Mouse (Mus musculus): Measurements from ENCODE around the gene Il1rapl1.

Il1rapl1 gene

GRCm38 (mm10) chrX:87600914-87601313 is 514.5 kb downstream of the Il1rapl1 start:
- no peak for DNase-seq (ENCODE audit: low spot score)

GRCm38 (mm10) chrX:87507997-87508396 is 607.4 kb downstream of the Il1rapl1 start:
- no peak for DNase-seq (ENCODE audit: low spot score)

GRCm38 (mm10) chrX:87502604-87503003 is 612.8 kb downstream of the Il1rapl1 start:
- DNase-seq (ENCODE audit: low spot score) = no peak

DNA sequence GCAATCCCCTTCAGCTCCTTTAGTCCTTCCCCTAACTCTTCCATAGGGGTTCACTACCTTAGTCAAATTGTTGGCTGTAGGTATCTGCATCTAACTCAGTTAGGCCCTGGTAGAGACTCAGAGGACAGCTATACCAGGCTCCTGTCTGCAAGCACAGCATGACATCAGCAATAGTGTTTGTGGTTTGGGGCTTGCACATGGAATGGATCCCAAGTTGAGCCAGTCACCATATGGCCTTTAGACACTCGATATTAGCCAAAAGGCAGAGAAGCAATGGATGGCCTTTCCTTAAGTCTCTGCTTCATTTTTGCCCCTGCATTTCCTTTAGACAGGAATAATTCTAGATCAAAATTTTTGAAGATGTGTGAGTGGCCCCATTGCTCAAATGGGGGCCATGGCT is 632.0 kb downstream of the Il1rapl1 start:
- DNase-seq (ENCODE audit: low spot score) = no peak

- peak; percentile 62 for DNase-seq (ENCODE audit: low spot score)
Observed at GRCm38 (mm10) chrX:87238191-87238590, 877.3 kb downstream of the Il1rapl1 start.

DNA sequence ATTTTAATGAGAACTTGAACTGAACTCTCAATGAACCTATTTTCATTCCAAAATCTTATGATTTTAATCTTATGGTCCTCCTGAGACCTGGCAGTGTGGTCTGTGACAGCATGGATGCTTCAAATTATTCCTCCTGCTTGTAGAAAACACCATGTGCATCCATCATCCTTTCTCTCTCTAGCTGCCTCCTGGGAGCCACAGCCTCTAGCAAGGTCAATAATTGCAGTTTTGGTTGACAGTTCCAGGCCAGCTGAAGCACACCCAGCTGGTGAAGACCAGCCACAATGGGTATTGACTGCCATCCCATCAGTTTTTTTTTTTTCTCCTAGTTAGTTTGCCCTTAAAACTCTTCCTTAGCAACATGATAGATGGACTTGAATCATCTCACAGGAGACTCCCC is 890.2 kb downstream of the Il1rapl1 start:
- no peak for DNase-seq (ENCODE audit: low spot score)

DNA sequence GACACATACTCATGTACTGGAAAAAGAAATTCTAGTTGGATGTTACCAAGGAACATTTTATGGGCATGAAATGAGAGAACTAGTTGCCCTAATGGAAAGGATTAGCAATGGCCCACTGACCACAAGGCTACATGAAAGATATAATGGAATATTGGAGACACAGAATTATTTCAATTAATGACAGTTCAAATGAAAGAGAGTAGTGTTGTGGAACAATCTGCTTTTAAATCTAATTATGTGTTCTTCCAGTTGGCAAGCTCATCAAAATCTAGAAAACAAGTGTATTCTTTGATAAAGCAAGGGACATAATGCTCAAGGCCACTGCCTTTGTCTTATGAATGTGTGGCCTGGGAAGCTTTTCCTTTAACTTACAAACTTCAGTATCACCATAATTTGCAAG is 1113.1 kb downstream of the Il1rapl1 start:
- no peak for DNase-seq (ENCODE audit: low spot score)

- no peak for DNase-seq (ENCODE audit: low spot score)
Observed at GRCm38 (mm10) chrX:86955126-86955525, 1160.3 kb downstream of the Il1rapl1 start.

DNA sequence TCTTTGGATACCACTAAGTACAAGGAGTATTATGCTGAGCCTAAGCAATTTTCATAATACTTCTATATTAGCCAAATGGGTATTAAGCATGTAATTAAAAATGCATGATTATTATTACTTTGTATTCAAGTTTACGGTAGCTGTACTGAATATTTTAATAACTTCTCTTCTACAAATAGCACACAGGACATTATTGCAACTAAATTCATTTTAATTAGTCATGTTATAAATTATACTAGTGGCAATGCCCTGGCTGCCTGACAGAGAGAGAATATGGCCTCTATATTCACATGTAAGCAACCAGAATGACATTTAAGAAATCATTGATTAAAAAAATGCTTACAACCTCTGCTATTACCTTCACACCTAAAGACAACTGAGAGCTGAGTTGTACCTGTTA is 1160.8 kb downstream of the Il1rapl1 start:
- no peak for DNase-seq (ENCODE audit: low spot score)

DNA sequence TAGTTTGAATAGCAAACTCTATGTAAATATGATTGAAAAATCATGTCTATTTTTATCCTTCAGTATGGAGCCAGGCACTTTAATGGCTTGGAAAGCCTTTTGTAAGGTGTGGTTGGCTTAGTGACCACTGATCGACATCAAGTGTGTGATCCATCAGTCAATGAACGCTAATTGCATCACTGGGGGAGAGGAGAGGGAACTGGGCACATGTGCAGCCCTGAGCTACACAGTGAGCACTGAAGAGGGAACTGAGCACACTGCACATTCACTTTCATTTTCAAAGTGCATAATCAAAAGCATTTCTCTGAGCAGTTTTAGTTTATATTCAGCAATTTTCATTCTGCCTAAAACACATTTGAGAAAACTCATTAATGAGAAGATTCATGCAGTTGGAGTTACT is 1164.5 kb downstream of the Il1rapl1 start:
- DNase-seq (ENCODE audit: low spot score) = no peak

DNA sequence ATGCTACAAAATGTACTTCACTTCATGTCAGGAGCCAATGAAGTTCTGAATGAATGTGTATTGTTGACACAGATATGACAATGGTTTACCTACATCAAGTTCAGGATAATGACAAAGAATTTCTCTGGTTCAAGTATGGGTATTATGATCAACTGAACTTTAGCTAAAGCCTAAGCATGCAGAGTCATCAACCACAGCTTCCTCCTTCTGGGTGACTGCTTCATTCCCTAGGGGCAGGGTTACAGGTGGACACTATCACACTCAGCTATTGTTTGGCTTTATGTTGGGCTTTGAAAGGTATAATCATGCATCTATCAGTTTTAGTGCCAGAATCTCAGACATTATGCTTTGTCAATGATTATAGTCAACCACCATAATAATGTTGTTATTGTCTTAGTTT is 1166.3 kb downstream of the Il1rapl1 start:
- DNase-seq (ENCODE audit: low spot score) = no peak

DNA sequence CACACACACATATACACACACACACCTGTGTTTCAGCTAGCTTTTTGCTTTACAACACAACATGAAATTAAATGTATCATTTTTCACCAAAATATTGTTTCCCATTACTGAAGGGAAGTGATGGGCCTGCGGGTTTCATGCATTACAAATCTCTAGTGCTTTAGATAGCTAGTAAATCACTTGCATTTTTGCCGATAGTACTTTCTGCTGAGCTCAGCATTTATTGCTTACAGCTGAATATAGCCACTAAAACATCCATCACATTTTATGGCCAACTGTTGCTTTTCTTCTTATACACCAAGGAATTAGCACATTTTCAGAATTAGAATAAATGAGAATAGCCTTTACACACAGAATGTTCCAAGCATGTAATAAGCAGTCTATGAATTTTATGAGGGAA is 1260.6 kb downstream of the Il1rapl1 start:
- no peak for DNase-seq (ENCODE audit: low spot score)

DNA sequence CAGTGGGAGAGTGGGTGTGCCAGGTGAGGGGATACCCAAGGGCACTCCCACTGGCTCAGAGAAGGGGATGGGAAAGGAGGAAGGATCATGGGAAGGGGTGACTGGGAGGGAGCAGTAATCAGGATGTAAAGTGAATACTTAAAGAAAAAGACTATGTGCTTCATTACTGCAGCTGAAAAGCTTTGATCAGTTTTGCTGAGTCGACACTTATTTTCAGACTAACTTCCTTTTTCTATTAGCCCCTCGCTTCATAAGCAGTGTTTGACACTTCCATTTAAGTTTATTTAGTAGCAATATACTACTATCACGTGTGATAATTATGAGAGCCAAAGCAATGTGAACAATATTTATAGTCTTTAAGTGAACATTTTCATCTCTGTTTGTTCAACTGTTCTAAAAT is 1307.2 kb downstream of the Il1rapl1 start:
- no peak for DNase-seq (ENCODE audit: low spot score)

GRCm38 (mm10) chrX:86802725-86803124 is 1312.7 kb downstream of the Il1rapl1 start:
- DNase-seq (ENCODE audit: low spot score) = no peak

- no peak for DNase-seq (ENCODE audit: low spot score)
Observed at GRCm38 (mm10) chrX:86728803-86729202, 1386.6 kb downstream of the Il1rapl1 start.

All from MN1 (cell line).